Mouse (Mus musculus): ENCODE data around the gene Slc28a1.

DNA sequence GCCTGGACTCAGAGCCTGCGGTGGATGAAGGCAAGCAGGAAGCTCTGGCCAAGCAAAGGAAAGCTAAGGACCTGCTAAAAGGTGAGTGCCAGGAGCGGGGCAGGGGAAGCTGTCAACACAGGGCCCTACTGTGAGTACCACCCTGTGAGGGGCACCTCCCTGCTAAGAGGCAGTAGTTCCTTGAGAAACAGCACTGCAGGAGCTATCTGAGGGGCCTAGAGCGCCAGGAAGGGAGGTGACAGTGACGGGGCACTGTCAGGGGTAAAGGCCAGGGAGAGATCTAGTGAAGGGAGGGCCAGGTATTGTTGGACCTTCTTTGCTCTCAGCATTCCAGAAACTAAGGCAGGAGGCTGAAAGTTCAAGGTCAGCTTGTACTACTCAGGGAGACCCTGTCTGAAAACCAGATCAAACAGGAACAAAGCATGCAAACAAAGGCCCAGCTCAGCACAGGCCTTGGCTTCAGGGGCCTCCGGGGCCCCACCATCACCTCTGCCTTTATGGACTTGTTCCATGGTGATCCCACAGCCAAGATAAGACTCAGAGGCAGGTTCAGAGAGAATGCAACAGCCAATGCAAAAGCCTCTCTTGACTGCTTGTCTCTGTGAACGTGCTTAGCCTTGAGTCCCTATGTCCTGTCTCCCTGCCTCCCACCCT lies 20.4 kb upstream of the Slc28a1 start:
- TF ChIP-seq CTCF (IDR thresholded peaks at IDR 0.05; ENCODE audit: insufficient read depth, low read length) (no peak), POLR2A (IDR thresholded peaks at IDR 0.05; ENCODE audit: borderline replicate concordance, extremely low read depth, low read depth, low read length) (no peak)
